Mouse (Mus musculus) gastrocnemius, adult 2 months (tissue): ENCODE results near the gene Tns4. TPM values are rescaled to one million over a fixed set of nuclear protein-coding genes. Genes with fewer than 3 reads are reported as not detected.

Experiments
- DNase-seq: peaks from one replicate; pipeline ENCODE4 v3.0.0; 2022
- H3K27ac ChIP-seq: fragments of 200-600 bp; 2 replicates; pipeline ENCODE4 v1.8.1; 2022; ENCODE audit warnings: mild to moderate bottlenecking
- H3K4me3 ChIP-seq: fragments of 200-600 bp; 2 replicates; pipeline ENCODE4 v1.8.1; 2022; ENCODE audit warnings: mild to moderate bottlenecking, moderate library complexity
- CTCF ChIP-seq: fragments of 200-600 bp; IDR thresholded peaks from 2 replicates; pipeline ENCODE4 v1.8.1; 2022; ENCODE audit warnings: antibody characterized with exemption, mild to moderate bottlenecking, moderate library complexity
- intact Hi-C: fragments of 180-260 bp; cut with DNase I; formaldehyde crosslinking; loops from one replicate; pipeline ENCODE4 v1.15.1; 2025
- long read RNA-seq, 2 experiments: library from polyadenylated mRNA; stranded (forward); transcript quantifications; one replicate each; pipeline ENCODE4 v2.0.0; 2021
- total RNA-seq, 2 experiments: library from RNA; stranded (reverse); gene quantifications; 2 replicates each; pipeline ENCODE4 v1.2.3; 2021

The Tns4 gene
- under 1 TPM in 1 of 2 experiments, not detected in 1; 0.22 TPM for total RNA-seq
- long read RNA-seq, experiment 1: 0 reads
- long read RNA-seq, experiment 2: 0 reads

DNA sequence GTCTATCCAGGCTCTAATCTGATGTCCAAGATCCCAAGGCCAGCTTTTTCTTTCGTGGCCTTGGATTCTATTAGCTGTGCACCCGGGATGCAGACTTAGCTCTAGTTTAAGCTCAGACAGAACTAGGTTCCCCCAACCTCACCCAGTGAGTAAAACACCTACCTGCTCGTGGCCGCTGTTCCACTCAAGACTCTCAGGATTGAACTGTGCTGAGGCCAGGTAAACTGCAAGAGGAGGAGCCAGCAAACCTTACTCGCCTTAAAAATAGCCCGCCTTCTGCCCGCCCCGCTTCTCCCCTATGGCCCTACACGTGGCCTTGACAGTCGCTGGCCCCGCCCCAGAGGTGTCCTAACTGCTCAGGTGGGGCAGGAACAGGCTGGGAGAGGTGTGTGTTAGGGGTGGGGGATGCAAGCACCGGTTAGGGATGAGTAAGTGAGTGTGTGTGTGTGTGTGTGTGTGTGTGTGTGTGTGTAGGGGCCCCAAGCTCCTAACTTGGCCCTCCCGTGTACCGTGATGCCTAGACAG, at the start of gene Tns4:
Tns4 (minus strand) TSS at position 230 of the 525 bp plus-strand sequence.
- Histone ChIP-seq H3K4me3 (no peak within 1 kb of the TSS), H3K27ac (no peak within 1 kb of the TSS)
- TF ChIP-seq CTCF: no peak
- DNase-seq: no peak
- intact Hi-C loops: no loop called here

DNA sequence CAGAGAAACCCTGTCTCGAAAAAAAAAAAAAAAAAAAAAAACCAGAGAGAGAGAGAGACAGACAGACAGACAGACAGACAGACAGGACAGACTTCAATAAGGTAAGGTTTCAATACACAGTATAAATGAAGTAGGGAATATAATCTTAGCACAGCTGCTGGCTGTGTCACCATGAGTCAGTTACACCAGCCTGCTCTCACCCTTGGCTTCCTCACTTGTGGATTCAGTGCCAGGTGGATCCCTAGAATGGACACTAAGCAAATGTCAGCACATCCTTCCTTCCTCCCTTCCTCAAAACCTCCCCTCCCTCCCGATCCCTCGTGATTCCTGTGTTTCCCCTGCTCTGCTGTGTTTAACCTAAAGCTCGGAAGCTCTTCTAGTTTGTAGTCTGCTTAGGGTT, 48.3 kb upstream of the Tns4 start:
- Histone ChIP-seq H3K27ac (no peak overlapping the region), H3K4me3 (no peak overlapping the region)
- intact Hi-C loops: no loop called here
- DNase-seq: peak; percentile 67
- TF ChIP-seq CTCF: no peak

DNA sequence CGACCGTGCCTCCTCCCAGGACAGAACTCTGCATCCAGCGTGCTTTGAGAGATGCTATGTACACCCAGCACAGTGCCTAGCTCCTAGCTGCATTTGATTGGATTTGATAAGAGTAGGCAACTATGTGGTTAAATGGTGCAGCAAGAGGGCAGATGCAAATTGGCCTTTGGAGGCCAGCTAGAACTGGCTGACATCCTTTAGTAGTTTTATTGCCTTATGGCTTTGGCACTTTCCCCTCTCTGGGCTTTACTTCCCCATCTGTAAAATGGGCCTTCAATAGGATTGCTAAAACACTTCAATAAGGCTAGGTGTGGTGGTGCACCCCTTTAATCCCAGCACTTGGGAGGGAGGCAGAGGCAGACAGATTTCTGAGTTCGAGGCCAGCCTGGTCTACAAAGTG, 47.9 kb upstream of the Tns4 start:
- Histone ChIP-seq H3K27ac (no peak overlapping the region), H3K4me3 (no peak overlapping the region)
- no peak for TF ChIP-seq CTCF
- intact Hi-C loops: no loop called here
- DNase-seq: no peak

DNA sequence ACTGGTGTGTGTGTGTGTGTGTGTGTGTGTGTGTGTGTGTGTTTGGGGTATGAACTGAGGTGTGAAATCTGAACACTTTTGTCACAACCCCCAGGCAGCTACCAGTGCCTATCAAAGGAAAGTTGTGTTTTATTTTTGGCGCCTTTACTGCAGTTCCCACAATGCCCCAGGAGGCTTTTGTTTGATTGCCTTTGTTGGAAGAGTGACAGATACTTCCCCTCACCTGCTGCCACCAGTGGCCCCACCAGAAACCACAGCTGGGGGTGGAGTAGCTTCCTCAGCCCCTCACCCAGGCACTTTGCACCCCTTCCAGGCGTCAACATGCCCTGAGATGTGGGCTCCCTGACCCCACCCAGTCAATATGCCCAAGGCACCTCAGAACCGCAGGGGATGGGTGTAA, 47.3 kb upstream of the Tns4 start:
- no peak for DNase-seq
- intact Hi-C loops: no loop called here
- no peak for TF ChIP-seq CTCF
- no peak overlapping the region for H3K4me3 ChIP-seq
- no peak overlapping the region for H3K27ac ChIP-seq

DNA sequence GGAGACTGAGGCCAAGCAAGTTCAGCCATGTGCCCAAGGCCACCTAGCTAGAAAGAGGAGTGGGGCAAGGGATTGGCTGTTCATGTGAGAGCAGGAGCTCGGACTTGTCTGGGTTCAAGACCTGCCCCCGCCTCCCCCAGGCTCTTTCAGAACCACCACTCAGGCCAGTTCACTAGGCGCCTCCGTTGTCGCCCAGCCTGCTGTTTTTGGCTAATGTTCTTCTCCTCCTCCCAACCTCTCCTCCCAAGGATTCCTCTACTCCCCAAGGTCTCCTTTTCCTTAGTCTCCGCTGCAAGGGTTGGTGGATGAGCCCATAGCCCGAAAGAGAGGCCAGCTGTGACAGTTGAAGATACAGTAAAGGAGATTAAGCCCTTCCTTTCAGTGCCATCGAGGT, 45.9 kb upstream of the Tns4 start:
- intact Hi-C loops: no loop called here
- Histone ChIP-seq H3K27ac (peak overlapping the region; percentile 60; the same call in 1 of the 2 replicates), H3K4me3 (no peak overlapping the region)
- TF ChIP-seq CTCF: no peak
- DNase-seq: peak; percentile 66

DNA sequence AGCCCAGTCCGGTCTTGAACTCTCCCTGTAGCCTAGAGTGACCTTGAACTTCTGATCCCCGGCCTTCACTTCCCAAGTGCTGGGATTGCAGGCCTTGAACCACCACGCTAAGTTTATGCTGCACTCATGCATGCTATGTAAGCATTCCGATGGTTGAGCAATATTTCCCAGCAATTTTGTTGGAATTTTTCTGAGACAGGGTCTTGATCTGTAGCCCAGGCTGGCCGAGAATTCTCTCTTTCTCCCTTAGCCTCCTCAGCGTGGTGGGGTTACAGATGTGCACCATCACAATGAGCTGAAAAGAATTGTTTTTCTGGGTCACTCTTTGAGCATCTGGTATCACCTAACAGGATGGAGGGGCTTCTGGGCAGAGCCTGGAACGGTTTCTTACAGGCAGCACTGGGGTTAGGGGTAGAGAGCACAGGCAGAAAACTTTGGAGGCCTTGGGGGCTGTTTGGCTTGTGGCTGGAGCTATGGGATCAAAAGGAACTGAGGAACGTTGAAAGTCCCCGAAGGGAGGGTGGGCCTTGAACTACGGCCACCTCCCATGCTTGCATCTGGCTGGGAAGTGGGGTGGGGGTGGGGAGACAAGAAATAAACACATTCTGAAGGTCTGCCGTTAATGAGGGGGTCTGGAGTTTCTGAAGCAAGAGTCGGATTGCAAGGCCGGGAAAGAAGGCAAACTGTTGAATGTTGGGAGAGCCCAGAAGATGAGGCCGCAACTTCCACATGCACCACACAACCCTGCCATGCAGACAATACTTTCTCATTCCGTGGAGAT, 45.4 kb upstream of the Tns4 start:
- no peak for DNase-seq
- H3K4me3 ChIP-seq: no peak overlapping the region
- intact Hi-C loops: no loop called here
- peak overlapping the region; percentile 60; the same call in 1 of the 2 replicates for H3K27ac ChIP-seq
- no peak for TF ChIP-seq CTCF

DNA sequence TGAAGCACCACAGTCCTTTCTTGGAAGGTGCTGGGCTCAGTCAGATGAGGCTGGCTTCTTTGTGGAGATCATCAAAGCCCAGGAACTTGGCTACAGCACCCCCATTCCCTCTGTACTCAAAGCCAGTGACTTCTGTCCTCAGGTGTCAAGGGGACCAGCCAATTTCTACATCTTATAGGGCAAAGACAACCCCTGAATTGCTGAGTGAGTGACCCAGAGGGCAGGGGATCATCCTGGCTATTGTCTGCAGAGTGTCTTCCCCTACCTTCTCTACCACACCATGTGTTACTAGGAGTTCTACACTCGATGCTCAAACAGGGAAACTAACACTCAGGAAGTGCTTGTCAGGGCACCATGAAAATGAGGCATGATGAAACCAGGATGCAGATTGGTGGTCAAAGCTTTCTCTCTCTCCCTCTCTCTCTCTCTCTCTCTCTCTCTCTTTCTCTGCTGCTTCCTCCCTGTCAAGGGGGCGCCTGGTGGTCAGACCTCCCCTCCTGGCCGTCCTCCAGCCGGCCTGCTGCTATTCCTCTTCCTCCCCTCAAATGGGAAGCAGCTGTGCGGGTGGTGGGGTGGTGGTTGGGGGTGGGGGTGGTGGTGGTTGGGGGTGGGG, 44.3 kb upstream of the Tns4 start:
- no peak for DNase-seq
- Histone ChIP-seq H3K4me3 (no peak overlapping the region), H3K27ac (no peak overlapping the region)
- TF ChIP-seq CTCF: no peak
- intact Hi-C loops: no loop called here

DNA sequence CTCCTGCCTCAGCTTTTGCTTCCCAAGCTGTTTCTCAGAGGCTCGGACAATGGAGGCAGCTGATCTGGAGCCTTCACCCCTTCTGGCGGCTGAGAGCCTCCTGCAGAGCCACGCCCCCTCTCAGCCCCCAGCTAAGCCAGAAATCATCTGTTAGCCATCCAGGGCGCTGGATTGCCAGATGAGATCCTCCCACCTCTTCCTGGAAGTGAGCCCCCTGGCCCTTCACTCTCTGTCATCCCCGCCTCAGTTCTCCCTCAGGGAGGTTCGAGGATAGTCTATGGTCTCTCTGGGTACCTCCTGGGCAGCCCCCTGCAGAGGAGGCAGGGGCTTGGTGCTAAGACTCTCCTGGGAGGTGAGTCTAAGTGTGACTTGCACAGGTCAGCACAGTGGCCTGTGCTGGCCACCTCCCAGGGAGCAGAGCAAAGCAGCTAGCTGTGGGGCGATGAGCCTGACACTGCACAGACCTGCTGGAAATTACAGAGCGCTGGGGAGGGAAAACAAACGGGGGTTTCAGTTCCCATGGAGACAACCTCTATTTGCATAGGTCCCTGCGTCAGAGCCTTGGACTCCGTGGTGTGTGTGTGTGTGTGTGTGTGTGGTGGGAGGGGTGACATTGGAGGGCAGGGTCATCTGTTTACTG, 43.1 kb upstream of the Tns4 start:
- Histone ChIP-seq H3K27ac (peak overlapping the region; percentile 24; the same call in 1 of the 2 replicates), H3K4me3 (peak overlapping the region; percentile 15; the same call in 1 of the 2 replicates)
- no peak for TF ChIP-seq CTCF
- intact Hi-C loops: no loop called here
- peak; percentile 76 for DNase-seq

DNA sequence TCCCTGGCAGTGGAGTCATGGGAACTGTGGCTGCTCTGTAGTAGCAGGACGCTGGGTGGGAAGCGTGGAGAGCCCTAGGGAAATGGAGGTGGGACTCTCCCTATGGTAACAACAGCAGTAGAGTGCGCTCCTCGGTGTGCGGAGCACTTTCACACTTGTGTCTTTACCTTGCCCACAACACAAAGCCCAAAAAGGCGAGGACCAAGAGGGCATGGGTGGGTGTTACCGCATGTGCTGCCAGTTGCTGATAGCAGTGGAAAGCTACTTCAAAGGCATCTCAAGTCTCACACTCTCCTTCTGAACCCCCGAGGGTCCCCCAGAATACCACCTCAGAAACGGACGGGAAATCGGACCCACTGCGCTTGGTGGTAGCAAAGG, 42.3 kb upstream of the Tns4 start:
- Histone ChIP-seq H3K4me3 (no peak overlapping the region), H3K27ac (no peak overlapping the region; the same call in 1 of the 2 replicates)
- intact Hi-C loops: no loop called here
- TF ChIP-seq CTCF: no peak
- DNase-seq: no peak

DNA sequence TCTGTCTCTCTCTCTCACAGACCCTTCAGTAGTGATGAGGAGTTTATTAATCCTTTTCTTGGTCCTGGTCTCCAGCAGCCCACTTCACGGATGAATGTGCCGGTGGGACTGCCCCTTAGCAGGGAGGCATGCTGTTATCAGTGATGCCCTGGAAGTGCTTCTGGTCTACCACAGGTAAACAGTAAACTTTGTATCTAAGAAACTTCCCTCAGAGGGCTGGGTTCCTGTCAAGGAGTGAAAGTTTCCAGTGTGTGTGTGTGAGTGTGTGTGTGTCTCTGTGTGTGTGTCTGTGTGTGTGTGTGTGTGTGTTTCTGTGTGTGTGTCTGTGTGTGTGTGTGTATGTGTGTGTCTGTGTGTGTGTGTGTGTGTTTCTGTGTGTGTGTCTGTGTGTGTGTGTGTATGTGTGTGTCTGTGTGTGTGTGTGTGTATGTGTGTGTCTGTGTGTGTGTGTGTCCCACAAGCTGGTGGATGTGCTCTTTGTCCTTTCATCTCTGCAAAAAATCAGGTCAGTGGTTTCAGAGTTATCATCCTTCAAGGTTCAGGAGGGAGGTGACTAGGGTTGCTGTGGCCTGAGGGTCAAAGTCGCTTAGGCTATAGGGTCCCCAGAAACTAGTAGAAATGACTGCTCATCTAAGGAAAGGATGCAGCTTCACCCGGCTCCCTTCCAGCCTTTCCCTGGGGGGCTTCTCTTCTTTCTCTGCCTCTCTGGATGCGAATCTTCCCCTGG, 41.8 kb upstream of the Tns4 start:
- DNase-seq: no peak
- no peak overlapping the region for H3K27ac ChIP-seq
- intact Hi-C loops: no loop called here
- no peak overlapping the region for H3K4me3 ChIP-seq
- no peak for TF ChIP-seq CTCF

DNA sequence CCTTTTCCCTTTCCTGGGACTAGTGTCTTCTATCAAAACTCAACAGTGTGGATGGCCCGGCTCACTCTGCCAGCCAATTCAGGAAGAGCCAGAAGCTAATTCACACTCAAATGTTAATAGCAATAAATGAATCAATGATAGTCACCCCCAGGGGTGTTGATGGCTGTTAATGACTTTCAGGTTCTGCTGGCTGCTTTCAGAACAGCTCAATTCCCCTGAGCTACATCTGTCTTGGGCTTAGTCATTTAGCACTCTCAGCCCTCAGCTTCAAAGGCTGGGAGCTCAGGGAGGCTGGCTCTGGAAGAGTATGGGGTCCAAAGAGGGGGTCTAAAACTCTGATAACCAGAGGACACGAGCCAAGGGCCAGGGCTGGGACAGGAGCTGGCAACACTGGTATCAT, 40.2 kb upstream of the Tns4 start:
- intact Hi-C loops: loop anchor here (10.0 kb wide), 1 partner anchor 204 kb away; the partner anchor contains the start of gene Rara
- no peak for TF ChIP-seq CTCF
- no peak for DNase-seq
- H3K27ac ChIP-seq: 0 out of 2 replicates have a peak overlapping the region, but pooled peaks have one; percentile 12
- no peak overlapping the region for H3K4me3 ChIP-seq
